ENCODE assay signal across 11 mouse cellular contexts in genomic region chr15:51502742-51503270, GRCm38 (mm10).
A peak's percentile ranks its signal among the peaks of the same experiment; 100 is the strongest.
DNase-seq lines count a peak whose midpoint lies in the region; ATAC-seq and TF ChIP-seq lines count a peak whose summit lies in the region.
"Had no signal": no experiment of that assay in that cellular context is flagged by ENCODE, and none has a peak within 500 bp of the region (broad histone marks: within the 10 kb centered on the region; RNA-seq: fewer than 3 reads in every experiment).

No protein-coding gene starts in this region.

- no peak for TF ChIP-seq CTCF in lung, postnatal 0 days (IDR thresholded peaks at IDR 0.05)
- TF ChIP-seq CTCF in stomach, postnatal 0 days (IDR thresholded peaks at IDR 0.05; ENCODE audit: low read depth): no peak

- H3K4me1 ChIP-seq in lung, postnatal 0 days (ENCODE audit: insufficient read depth, low read depth, low read length): no peaks in the 10 kb centered on the region
- H3K4me1 ChIP-seq in forebrain, embryonic 13.5 days: 0 out of 2 replicates have a peak, but pooled peaks cover 9% of the 10 kb centered on the region
- peaks cover 12% of the 10 kb centered on the region for H3K4me1 ChIP-seq in limb, embryonic 11.5 days (ENCODE audit: control insufficient read depth, insufficient read depth, low read length)
- no peaks in the 10 kb centered on the region for H3K4me1 ChIP-seq in stomach, postnatal 0 days (replicated peaks; ENCODE audit: control insufficient read depth, insufficient read depth)

- ATAC-seq in lung, postnatal 0 days: no peak
- peak; percentile 48; the same call in 1 of the 2 replicates for ATAC-seq in forebrain, embryonic 13.5 days
- peak; percentile 41 for ATAC-seq in limb, embryonic 11.5 days (ENCODE audit: insufficient number of reproducible peaks, low FRiP score, low TSS enrichment, low read depth)
- no peak for ATAC-seq in stomach, postnatal 0 days (ENCODE audit: low FRiP score, low TSS enrichment)

- WGBS in lung, postnatal 0 days: 24% methylated on average over 10 of the region's 10 CpGs
- 15% methylated on average over 10 of the region's 10 CpGs for WGBS in forebrain, embryonic 13.5 days
- WGBS in limb, embryonic 11.5 days: 26% methylated on average over 10 of the region's 10 CpGs
- 47% methylated on average over 10 of the region's 10 CpGs for WGBS in stomach, postnatal 0 days

- no peak overlapping the region for H3K27ac ChIP-seq in lung, postnatal 0 days (ENCODE audit: low read length)
- H3K27ac ChIP-seq in forebrain, embryonic 13.5 days: no peak overlapping the region
- H3K27ac ChIP-seq in limb, embryonic 11.5 days (replicated peaks; ENCODE audit: low read depth, low read length): peak overlapping the region; percentile 78
- no peak overlapping the region for H3K27ac ChIP-seq in stomach, postnatal 0 days (replicated peaks)
- H3K27ac ChIP-seq: liver, embryonic 14.5 days had no signal

- H3K4me3 ChIP-seq in lung, postnatal 0 days (ENCODE audit: low read depth, low read length): 0 out of 2 replicates have a peak overlapping the region, but pooled peaks have one; percentile 12
- peak overlapping the region; percentile 7; the same call in 1 of the 2 replicates for H3K4me3 ChIP-seq in forebrain, embryonic 13.5 days
- H3K4me3 ChIP-seq in limb, embryonic 11.5 days (ENCODE audit: low read depth, low read length): no peak overlapping the region
- no peak overlapping the region for H3K4me3 ChIP-seq in stomach, postnatal 0 days (ENCODE audit: low read depth, low read length)

- H3K27me3 ChIP-seq in lung, postnatal 0 days (replicated peaks; ENCODE audit: insufficient read depth, low read length): no peaks in the 10 kb centered on the region
- H3K27me3 ChIP-seq in forebrain, embryonic 13.5 days: no peaks in the 10 kb centered on the region
- H3K27me3 ChIP-seq in limb, embryonic 11.5 days (ENCODE audit: control insufficient read depth, insufficient read depth, low read length): no peaks in the 10 kb centered on the region
- H3K27me3 ChIP-seq in stomach, postnatal 0 days (ENCODE audit: control insufficient read depth, insufficient read depth, low read length): no peaks in the 10 kb centered on the region

- H3K9me3 ChIP-seq in lung, postnatal 0 days (ENCODE audit: low read length): no peaks in the 10 kb centered on the region
- no peaks in the 10 kb centered on the region for H3K9me3 ChIP-seq in forebrain, embryonic 13.5 days (replicated peaks)
- H3K9me3 ChIP-seq in limb, embryonic 11.5 days (ENCODE audit: control insufficient read depth, low read length): no peaks in the 10 kb centered on the region
- no peaks in the 10 kb centered on the region for H3K9me3 ChIP-seq in stomach, postnatal 0 days (ENCODE audit: control insufficient read depth, low read length)
- H3K9me3 ChIP-seq: G1E had no signal

- no peaks in the 10 kb centered on the region for H3K36me3 ChIP-seq in lung, postnatal 0 days (ENCODE audit: insufficient read depth, low read length)
- H3K36me3 ChIP-seq in forebrain, embryonic 13.5 days (ENCODE audit: poor library complexity, severe bottlenecking): no peaks in the 10 kb centered on the region
- H3K36me3 ChIP-seq in limb, embryonic 11.5 days (ENCODE audit: control insufficient read depth, insufficient read depth, low read length): no peaks in the 10 kb centered on the region
- H3K36me3 ChIP-seq in stomach, postnatal 0 days (ENCODE audit: control insufficient read depth, insufficient read depth, low read length): no peaks in the 10 kb centered on the region
- H3K36me3 ChIP-seq: G1E had no signal

- H3K9ac ChIP-seq in lung, postnatal 0 days (replicated peaks; ENCODE audit: low read depth): no peak overlapping the region
- H3K9ac ChIP-seq in forebrain, embryonic 13.5 days: no peak overlapping the region
- H3K9ac ChIP-seq in limb, embryonic 11.5 days (ENCODE audit: low read length): no peak overlapping the region
- no peak overlapping the region for H3K9ac ChIP-seq in stomach, postnatal 0 days (ENCODE audit: low read length)
- H3K9ac ChIP-seq: liver, embryonic 14.5 days had no signal

- TF ChIP-seq EP300 in lung, postnatal 0 days (IDR thresholded peaks at IDR 0.05): no peak
- no peak for TF ChIP-seq EP300 in stomach, postnatal 0 days (optimal IDR thresholded peaks at IDR 0.05)

- peak overlapping the region; percentile 37 for H3K4me2 ChIP-seq in lung, postnatal 0 days (replicated peaks; ENCODE audit: low read depth, low read length)
- peak overlapping the region; percentile 49 for H3K4me2 ChIP-seq in forebrain, embryonic 13.5 days
- no peak overlapping the region for H3K4me2 ChIP-seq in limb, embryonic 11.5 days (ENCODE audit: low read depth, severe bottlenecking)
- H3K4me2 ChIP-seq in stomach, postnatal 0 days (replicated peaks; ENCODE audit: low read depth): peak overlapping the region; percentile 12

- DNase-seq in lung, postnatal 0 days (ENCODE audit: low spot score): no peak
- no peak for DNase-seq in lung, postnatal 25 days (ENCODE audit: low spot score)
- DNase-seq in limb, embryonic 11.5 days (ENCODE audit: low spot score): peak; percentile 51
- no peak for DNase-seq in stomach, postnatal 0 days (ENCODE audit: low spot score)
- no peak for DNase-seq in cerebellum, adult 8-10 months
- DNase-seq in adrenal gland, postnatal 10 days: no peak
- DNase-seq: gastrocnemius, postnatal 25 days; kidney, postnatal 25 days had no signal

Comparison
In these comparisons a context has a peak if more than half of its experiments do, and no peak if none do; other contexts are left out.
1. ATAC-seq: peak in forebrain, embryonic 13.5 days (single experiment) and limb, embryonic 11.5 days (single experiment); none in lung, postnatal 0 days (single experiment) and stomach, postnatal 0 days (single experiment).
2. H3K4me3 ChIP-seq: peak in lung, postnatal 0 days (single experiment) and forebrain, embryonic 13.5 days (single experiment); none in limb, embryonic 11.5 days (single experiment) and stomach, postnatal 0 days (single experiment).